Mouse (Mus musculus) kidney, embryonic 14.5 days (tissue): ENCODE measurements at regions not wholly inside any gene's neighbourhood (a gene's known extent, or its start where the extent isn't known, plus 50 kb on each side); places are given as distances from the start of the nearest gene placed in this dataset.

ENCODE experiments used
- ATAC-seq: fragments of 200-750 bp; cut with Nextera tagmentation; 2 replicates; pipeline ENCODE4 v1.8.0; 2017; ENCODE audit warnings: moderate number of reproducible peaks, mild to moderate bottlenecking, moderate TSS enrichment, moderate library complexity; ENCODE audit not compliant: low FRiP score, low TSS enrichment
- H3K27ac ChIP-seq: fragments of 300-500 bp; sonication (generic); 2 replicates; pipeline ENCODE4 v1.5.1; 2014; ENCODE audit warnings: low read depth, mild to moderate bottlenecking, low read length, moderate library complexity, mixed read lengths
- H3K27me3 ChIP-seq: fragments of 300-500 bp; sonication (generic); 2 replicates; pipeline ENCODE4 v1.6.1; 2014; ENCODE audit warnings: mild to moderate bottlenecking, low read length; ENCODE audit not compliant: control insufficient read depth, insufficient read depth
- H3K36me3 ChIP-seq: fragments of 300-500 bp; sonication (generic); 2 replicates; pipeline ENCODE4 v1.6.1; 2014; ENCODE audit warnings: low read length, mixed read lengths; ENCODE audit not compliant: control insufficient read depth, insufficient read depth
- H3K4me1 ChIP-seq: fragments of 300-500 bp; sonication (generic); 2 replicates; pipeline ENCODE4 v1.6.1; 2014; ENCODE audit warnings: low read length, mixed read lengths; ENCODE audit not compliant: control insufficient read depth, insufficient read depth
- H3K4me2 ChIP-seq: fragments of 300-500 bp; sonication (generic); replicated peaks from 2 replicates; pipeline ENCODE4 v1.6.1; 2014; ENCODE audit warnings: low read depth, mild to moderate bottlenecking, low read length
- H3K4me3 ChIP-seq: fragments of 300-500 bp; sonication (generic); 2 replicates; pipeline ENCODE4 v1.5.1; 2014; ENCODE audit warnings: mild to moderate bottlenecking, low read length
- H3K9ac ChIP-seq: fragments of 300-500 bp; sonication (generic); 2 replicates; pipeline ENCODE4 v1.6.1; 2014; ENCODE audit warnings: low read depth, mild to moderate bottlenecking, low read length, moderate library complexity
- H3K9me3 ChIP-seq: fragments of 300-500 bp; sonication (generic); 2 replicates; pipeline ENCODE4 v1.6.1; 2016; ENCODE audit warnings: low read length; ENCODE audit not compliant: control insufficient read depth
- WGBS: fragments of 180-500 bp; shearing (Covaris S2); extraction: QIAGEN DNeasy Blood & Tissue Kit; methylation state at CpG from one replicate; pipeline ENCODE4 v1.1.7; 2014; 5-methylcytosine and 5-hydroxymethylcytosine counted together

GRCm38 (mm10) chr6:126374970-126375620 is 160.1 kb downstream of the Kcna5 start:
- H3K4me3 ChIP-seq, result no peak overlapping the region
- no peaks in the 10 kb centered on the region for H3K9me3 ChIP-seq
- 32% methylated on average over 12 of the region's 12 CpGs for WGBS
- H3K27ac ChIP-seq, result no peak overlapping the region
- no peaks in the 10 kb centered on the region for H3K36me3 ChIP-seq
- peak; percentile 70 for ATAC-seq
- no peaks in the 10 kb centered on the region for H3K27me3 ChIP-seq
- H3K4me1 ChIP-seq, result no peaks in the 10 kb centered on the region; the same call in 1 of the 2 replicates
- no peak overlapping the region for H3K9ac ChIP-seq
- peak overlapping the region; percentile 15; the same call in 1 of the 2 replicates for H3K4me2 ChIP-seq

DNA sequence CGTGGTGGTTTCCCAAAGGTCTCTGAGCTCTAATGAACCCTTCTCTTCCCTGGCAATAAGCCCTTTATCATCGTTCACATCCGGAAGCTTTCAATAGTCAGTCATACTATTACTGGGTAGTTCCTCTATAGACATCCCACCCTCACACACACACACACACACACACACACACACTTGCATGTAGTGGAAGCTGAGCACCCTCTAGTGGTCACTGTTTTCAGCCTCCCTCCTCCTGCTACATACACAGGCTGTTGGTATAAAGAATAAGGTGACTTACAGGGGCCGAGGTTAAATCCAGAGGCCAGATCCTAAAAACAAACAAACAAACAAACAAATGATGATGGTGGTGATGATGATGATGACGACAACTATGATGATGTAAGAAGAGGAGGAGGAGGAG is 163.2 kb downstream of the Kcna5 start:
- no peak overlapping the region for H3K4me3 ChIP-seq
- no peaks in the 10 kb centered on the region for H3K27me3 ChIP-seq
- no peak overlapping the region for H3K9ac ChIP-seq
- H3K36me3 ChIP-seq, result no peaks in the 10 kb centered on the region
- H3K27ac ChIP-seq, result no peak overlapping the region
- 69% methylated on average over 5 of the region's 5 CpGs for WGBS
- ATAC-seq, result 0 out of 2 replicates have a peak, but pooled peaks have one; percentile 53
- no peak overlapping the region for H3K4me2 ChIP-seq
- H3K4me1 ChIP-seq, result no peaks in the 10 kb centered on the region; the same call in 1 of the 2 replicates
- no peaks in the 10 kb centered on the region for H3K9me3 ChIP-seq

DNA sequence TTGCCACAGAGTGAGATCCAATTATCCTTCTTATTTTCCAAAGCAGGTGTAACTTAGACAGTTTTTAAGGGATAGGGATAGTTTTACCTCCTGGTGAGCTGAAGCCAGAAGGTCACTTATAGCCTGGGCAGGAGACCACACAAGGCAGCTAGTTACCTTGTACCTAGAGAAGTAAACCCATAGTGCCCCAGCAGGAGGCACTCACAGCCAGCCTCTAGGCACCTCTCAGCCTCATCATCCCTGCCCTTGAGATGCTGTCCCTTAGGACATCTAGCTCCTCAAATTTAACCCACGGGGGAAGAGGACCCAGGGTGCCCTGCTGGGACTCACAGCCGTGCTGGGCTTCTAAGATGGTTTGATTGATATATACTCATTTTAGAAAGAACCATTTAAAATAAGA is 163.7 kb downstream of the Kcna5 start:
- no peaks in the 10 kb centered on the region for H3K36me3 ChIP-seq
- no peaks in the 10 kb centered on the region; the same call in 1 of the 2 replicates for H3K4me1 ChIP-seq
- 86% methylated on average over 2 of the region's 2 CpGs for WGBS
- no peak overlapping the region for H3K4me3 ChIP-seq
- ATAC-seq, result no peak
- H3K9me3 ChIP-seq, result no peaks in the 10 kb centered on the region
- no peak overlapping the region for H3K9ac ChIP-seq
- H3K4me2 ChIP-seq, result no peak overlapping the region
- no peaks in the 10 kb centered on the region for H3K27me3 ChIP-seq
- H3K27ac ChIP-seq, result no peak overlapping the region

DNA sequence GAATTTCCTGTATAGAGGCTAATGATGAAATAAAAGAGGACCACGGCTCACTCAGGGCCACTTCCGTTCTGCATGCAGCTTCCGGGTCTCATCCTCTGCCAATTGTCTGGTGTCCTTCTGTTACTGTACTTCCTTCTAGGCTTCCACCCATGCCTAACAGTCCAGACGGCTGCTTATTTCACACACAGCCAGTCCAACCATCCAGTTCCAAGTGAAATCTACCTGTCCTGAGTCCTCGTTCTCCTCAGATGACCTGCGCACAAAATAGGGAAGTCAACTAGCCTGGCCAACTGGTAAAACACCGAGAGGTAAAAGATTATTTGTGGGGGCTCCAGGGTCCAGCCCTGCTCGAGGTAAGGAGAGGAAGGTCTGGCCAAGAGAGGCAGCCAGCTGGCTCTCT is 169.7 kb downstream of the Kcna5 start:
- no peak for ATAC-seq
- no peak overlapping the region for H3K4me2 ChIP-seq
- H3K4me1 ChIP-seq, result no peaks in the 10 kb centered on the region
- no peaks in the 10 kb centered on the region for H3K9me3 ChIP-seq
- H3K9ac ChIP-seq, result no peak overlapping the region
- H3K27ac ChIP-seq, result no peak overlapping the region
- H3K27me3 ChIP-seq, result no peaks in the 10 kb centered on the region
- H3K36me3 ChIP-seq, result no peaks in the 10 kb centered on the region
- no peak overlapping the region for H3K4me3 ChIP-seq
- 90% methylated on average over 8 of the region's 8 CpGs for WGBS

DNA sequence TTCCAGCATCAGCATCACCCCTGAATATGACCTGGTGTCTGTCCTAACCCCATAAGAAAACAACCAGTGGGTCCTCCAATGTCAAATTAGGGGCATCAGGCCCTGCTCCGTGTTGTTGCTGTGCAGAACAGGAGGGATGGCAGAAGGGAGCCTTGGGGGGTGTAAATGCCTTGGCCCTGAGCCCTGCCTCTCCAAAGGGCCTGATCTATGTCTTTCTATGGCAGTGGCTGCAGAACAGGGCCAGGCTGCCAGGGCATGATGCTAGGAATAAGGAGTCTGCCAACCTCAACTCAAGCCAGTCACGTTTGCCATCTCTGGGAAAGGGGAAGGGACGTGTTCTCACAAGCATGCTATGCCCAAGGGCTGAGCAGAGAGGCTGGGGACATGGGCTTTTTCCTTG is 172.9 kb downstream of the Kcna5 start:
- H3K4me3 ChIP-seq, result no peak overlapping the region
- H3K4me1 ChIP-seq, result no peaks in the 10 kb centered on the region
- no peak overlapping the region for H3K27ac ChIP-seq
- H3K9ac ChIP-seq, result no peak overlapping the region
- no peaks in the 10 kb centered on the region for H3K36me3 ChIP-seq
- 82% methylated on average over 3 of the region's 3 CpGs for WGBS
- H3K27me3 ChIP-seq, result no peaks in the 10 kb centered on the region
- no peak overlapping the region for H3K4me2 ChIP-seq
- H3K9me3 ChIP-seq, result no peaks in the 10 kb centered on the region
- ATAC-seq, result no peak

DNA sequence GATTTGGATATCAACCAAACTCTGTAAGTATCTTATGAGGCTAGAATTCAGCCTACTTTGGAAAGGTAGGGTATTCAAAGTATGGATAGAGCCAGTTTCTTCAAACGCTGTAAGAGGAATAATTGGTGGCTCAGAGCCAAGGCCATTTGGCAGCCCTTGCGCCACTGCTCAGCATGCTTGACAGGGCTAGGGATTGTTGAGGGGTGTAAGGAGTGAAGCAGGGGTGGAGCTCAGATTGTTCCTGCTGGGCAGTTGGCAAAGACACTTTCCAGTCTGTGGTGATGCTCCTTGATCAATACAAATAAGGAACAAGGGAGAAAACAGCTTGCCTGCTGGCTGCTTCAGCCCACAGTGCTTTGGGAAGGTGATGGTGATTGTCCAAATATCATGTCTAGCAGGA is 181.9 kb downstream of the Kcna5 start:
- Histone ChIP-seq H3K27me3 (no peaks in the 10 kb centered on the region), H3K4me3 (no peak overlapping the region), H3K4me1 (no peaks in the 10 kb centered on the region), H3K36me3 (no peaks in the 10 kb centered on the region), H3K9ac (no peak overlapping the region), H3K9me3 (no peaks in the 10 kb centered on the region), H3K27ac (no peak overlapping the region), H3K4me2 (no peak overlapping the region)
- 26% methylated on average over 2 of the region's 2 CpGs for WGBS
- no peak for ATAC-seq

DNA sequence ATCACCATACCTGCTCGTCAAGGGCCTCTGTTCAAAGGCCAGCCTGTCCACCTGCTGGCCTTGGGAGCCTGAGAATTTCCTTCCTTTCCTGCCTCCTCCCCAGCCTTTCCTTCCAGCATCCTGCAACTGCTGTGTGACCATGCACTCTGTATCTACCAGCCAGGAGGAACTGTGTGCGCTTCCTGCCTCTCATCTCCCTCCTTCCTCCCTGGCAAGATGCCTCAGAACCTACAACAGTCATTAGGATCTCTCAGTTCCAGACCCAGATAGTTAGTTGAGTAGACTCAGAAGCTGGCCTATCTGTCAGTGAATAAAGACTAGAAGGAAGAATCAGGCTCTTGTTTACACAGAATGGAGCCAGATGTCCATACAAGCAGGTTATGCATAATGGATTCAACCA is 183.8 kb upstream of the Ntf3 start:
- no peak overlapping the region for H3K4me3 ChIP-seq
- no peaks in the 10 kb centered on the region for H3K4me1 ChIP-seq
- H3K36me3 ChIP-seq, result no peaks in the 10 kb centered on the region
- no peak overlapping the region for H3K27ac ChIP-seq
- no peaks in the 10 kb centered on the region for H3K27me3 ChIP-seq
- no peak overlapping the region for H3K9ac ChIP-seq
- no peak overlapping the region for H3K4me2 ChIP-seq
- ATAC-seq, result no peak
- H3K9me3 ChIP-seq, result no peaks in the 10 kb centered on the region
- WGBS, result 71% methylated on average over 2 of the region's 2 CpGs

- no peak for ATAC-seq
- no peak overlapping the region for H3K4me3 ChIP-seq
- H3K4me2 ChIP-seq, result no peak overlapping the region
- H3K9me3 ChIP-seq, result no peaks in the 10 kb centered on the region
- no peaks in the 10 kb centered on the region for H3K4me1 ChIP-seq
- H3K27me3 ChIP-seq, result no peaks in the 10 kb centered on the region
- H3K36me3 ChIP-seq, result no peaks in the 10 kb centered on the region
- H3K27ac ChIP-seq, result no peak overlapping the region
- no peak overlapping the region for H3K9ac ChIP-seq
- 67% methylated on average over 2 of the region's 2 CpGs for WGBS
Measured at GRCm38 (mm10) chr6:126349905-126350304, 183.2 kb upstream of the Ntf3 start.

- Histone ChIP-seq H3K9me3 (no peaks in the 10 kb centered on the region), H3K4me1 (no peaks in the 10 kb centered on the region), H3K36me3 (no peaks in the 10 kb centered on the region), H3K4me3 (no peak overlapping the region), H3K27me3 (no peaks in the 10 kb centered on the region), H3K4me2 (no peak overlapping the region), H3K27ac (no peak overlapping the region), H3K9ac (no peak overlapping the region)
- 60% methylated on average over 5 of the region's 5 CpGs for WGBS
- no peak for ATAC-seq
Measured at GRCm38 (mm10) chr6:126345221-126345620, 178.5 kb upstream of the Ntf3 start.
